Mouse (Mus musculus) left cerebral cortex, adult 9 months (tissue): ENCODE measurements at regions not wholly inside any gene's neighbourhood (a gene's known extent, or its start where the extent isn't known, plus 50 kb on each side); places are given as distances from the start of the nearest gene placed in this dataset.

Experiments
- DNase-seq, 2 experiments: peaks; one replicate each; pipeline ENCODE4 v3.0.0; 2022; ENCODE audit warnings: low spot score in 2 of 2

DNA sequence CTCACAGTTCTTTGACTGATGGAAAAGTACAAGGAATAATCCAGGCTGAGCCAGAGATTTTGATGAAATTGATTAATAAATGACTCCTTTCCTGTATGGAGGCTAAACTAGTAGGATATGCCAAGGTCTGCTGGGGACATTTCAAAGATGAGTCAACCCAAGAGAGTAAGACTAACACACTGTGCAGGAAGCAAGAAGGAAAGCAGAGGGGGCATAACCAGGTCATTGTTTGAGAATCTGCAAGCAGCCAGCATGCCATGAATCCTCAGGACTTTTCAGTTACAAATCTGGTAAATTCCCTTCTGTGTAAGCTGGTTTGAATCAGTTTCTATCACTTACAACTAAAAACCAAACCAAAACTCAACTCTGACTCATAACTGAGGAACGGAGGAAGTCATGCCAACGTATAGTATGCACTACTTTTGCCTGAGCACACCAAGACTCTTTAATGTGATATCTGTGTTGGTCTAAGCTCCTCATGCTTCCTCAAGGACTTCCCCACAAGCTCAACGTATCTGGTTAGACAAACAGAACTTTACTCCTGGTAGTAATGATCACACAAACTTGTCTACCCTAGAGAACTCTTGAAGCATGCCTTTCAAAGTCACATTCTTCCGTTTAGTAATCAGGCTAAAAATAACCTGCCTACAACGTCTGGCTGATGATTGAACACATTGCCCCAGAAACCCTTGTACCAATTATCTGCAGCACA, 314.0 kb upstream of the Adamts9 start:
- DNase-seq, result no peak

DNA sequence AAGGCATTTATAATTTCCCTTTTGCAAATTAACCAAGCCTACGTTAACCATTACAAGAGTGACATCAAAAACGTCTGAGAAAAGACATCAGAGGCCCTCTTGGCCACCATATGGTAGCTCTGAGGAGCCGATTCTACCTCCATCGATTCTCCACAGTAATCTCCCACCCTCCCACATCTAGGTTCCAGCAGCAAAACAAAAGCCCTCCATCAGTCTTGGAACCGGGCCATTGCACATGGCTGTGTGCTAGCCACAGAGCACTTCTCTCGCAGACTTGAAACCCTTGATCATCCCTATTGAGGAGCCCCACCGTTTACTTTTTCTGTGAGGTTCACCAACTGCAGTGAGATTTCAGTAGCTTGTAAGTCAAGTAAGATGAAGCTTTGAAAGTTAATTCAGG, 310.5 kb upstream of the Adamts9 start:
- DNase-seq, result no peak

DNA sequence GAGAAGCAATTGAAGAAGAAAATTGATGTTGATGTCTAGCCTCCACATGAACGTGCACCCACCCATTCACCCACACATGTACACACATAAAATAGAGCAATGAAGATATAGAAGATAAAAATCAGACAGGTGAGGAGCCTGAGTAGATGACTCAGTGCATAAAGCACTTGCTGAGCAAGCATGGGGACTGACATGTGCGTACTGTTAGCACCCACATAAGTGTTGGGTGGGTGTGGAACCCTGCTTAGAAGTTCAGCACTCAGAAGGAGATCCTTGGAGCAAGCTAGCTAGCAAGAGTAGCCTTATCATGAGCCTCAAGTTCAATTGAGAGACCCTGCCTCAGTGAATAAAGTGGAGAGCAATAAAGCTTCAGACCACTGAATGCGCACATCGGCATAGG, 305.7 kb upstream of the Adamts9 start:
- peak in 1 of 2 experiments; percentile 9 for DNase-seq

DNA sequence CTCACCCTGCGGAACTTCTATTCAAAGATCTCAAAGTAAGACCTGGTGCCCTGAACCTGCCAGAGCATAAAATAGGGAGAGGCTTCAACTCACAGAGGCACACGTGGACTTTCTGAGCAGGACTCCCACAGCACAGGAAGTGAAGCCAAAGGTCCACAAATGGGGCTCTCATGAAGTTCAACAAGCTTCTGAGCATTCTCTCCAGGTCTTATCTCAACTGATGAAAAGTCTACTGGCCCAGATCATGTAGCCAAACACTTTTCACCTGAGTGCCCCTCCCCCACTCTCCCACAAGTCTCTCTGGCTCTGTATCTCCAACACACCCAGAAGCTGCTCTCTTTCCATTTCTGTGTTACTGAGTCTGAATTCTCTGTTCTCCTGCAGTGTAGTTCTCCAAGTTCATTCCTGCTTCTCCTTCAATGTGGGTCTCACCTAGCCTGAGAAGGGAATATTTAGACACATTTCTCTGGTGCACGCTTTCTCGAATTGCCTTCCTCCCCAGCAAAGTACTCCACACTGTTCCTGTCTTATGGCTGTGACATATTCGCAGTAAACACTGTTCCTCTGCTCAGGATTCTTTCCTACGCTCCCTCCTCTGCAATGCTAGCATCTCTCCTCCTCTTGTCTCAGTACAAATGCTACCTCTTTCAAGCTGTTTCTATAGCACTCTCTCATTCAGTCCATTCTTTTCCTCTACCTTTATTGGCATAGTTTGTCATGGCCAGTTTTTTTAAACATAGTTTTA, 303.4 kb upstream of the Adamts9 start:
- DNase-seq, result peak in 1 of 2 experiments; percentile 11

DNA sequence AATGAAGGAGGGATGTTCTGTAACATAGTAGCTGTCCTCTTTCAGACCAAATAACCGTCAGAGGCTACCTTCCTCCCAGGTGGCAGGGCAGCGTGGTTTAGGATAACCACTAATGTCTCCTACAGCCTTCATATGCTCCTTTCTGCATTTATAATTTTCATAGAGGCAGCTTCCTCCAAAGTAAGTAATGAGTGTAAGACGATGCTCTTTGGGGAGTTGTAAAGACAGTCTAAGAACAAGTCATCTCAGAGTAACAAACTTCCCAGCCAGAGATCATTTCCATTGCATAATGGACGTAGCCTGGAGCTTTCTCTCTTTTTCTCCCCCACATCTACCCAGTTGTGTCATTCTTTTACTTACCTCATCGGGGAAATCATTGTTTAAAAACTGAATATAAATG, 292.3 kb upstream of the Adamts9 start:
- DNase-seq, result no peak

DNA sequence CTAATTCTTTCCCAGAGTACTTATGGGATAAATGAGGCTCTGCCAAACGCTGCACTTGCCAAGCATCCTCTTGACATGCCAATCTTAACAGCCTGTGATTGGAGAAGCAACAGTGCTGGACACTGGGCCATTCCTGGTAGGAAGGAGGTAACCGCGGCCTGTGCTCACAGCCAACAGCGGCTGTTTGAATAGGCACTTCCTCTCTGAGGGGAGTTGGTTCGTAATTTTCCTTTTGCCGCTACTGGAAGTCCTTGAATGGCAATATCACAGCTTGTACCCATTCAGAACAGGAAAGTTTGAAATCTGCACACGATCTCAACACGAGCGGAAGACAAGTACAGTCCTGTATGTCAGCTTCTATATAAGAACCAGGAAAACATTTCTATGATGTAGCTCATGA, 289.3 kb upstream of the Adamts9 start:
- no peak for DNase-seq

DNA sequence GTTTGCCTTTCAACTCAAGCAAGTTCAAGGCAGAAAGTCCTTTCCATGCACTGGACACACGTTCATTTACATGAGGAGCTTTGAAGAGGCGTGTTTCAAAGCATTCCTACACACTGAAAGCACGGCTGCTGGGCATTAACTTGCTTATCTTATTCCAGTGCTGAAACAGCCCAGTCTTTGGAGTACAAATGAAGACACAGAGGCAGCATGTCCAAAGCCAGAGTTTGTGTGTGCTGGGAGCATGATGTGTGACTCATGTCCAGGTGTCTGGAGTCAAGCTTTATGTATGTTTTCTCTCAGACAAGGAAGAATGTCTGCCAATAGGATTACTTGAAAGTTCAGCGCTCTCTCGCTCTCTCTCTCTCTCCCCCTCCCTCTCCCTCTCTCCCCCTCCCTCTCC, 287.2 kb upstream of the Adamts9 start:
- DNase-seq, result no peak

DNA sequence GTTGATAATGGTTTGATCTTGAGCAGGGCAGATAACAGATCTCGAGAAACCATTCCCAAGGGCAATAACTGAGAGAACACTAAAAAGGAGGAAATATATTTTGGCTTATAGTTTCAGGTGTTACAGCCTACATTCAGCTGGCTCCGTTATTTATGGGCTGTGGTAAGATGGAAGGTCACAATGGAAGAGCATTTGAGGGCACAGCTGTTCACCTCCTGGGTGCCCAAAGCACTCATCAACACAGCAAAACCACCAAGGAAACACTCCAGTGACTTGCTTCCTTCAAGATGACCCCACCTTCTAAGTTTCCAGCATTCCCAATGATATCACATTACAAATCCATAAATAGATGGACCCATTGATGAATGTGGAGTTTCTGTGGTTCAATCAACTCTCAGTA, 286.0 kb upstream of the Adamts9 start:
- DNase-seq, result no peak

DNA sequence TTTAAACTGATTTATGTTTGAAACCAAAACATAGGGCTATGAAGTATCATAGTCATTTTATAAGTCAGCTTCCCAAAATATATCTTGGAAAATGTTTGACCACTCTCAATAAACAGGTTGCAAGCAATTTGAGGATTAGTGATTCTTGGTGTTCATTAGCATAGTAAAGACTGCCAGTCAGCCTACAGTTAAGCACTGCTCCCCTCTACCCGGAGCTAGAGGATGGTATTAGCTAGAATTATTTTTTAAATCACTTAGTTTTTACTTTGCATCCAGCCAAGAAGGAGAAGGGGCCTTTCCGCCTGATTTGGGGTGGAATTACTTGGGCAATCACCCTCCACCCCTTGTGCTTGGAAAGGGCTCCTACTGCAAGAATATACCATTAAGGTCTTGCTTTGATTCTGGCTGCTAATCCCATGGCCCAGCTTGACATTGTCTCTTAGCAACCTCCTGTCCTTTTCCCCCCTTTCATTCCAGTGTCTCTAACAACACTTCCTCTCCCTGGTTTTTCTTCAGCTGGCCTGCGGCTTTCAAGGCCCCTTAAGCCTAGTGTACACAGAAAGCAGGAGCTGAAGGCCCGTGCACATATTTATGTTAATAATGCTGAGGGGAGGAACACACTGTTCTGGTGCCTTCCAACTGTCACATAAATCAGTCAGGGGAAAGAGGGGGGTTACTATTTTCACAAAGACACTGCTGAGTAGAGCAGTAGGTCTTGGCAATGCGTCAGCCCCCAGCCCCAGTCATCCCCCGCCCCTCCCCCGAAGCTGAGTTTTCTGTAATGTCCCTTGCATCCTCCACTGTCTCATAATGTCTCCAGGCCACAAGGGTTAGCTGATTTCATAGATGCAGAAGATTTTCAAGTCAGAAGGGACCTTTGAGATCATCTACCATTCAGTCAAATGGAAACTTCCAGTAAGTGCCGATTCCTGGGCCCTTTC, 280.6 kb upstream of the Adamts9 start:
- DNase-seq, result no peak

DNA sequence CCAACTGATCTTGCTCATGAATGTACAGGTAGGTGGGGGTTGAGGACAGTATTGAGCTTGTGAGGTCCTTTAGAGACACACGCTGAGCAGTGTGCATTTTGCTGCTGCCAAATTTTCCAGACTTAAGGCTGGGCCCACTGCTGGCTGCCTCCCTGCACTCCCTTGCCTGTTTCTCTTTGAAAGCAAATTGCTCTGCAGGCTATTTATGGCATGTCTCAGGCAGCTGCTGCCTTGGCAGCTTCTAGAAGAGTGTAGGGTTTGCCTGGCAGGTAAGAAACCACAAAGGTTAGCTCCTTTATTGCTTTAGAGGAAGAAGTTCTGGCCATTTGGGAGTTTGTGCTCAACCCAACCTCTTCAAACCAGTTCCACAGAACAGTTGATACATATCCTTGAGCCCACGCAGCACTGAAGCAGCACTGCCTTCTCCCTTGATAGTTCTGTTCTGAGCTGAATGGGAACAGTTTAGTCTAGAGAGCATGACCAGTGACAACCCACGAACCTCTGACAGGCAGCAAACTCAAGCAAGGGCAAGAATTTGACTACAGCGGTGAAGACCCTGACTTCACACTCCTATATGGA, 274.8 kb upstream of the Adamts9 start:
- DNase-seq, result peak; percentile 11 to 34

DNA sequence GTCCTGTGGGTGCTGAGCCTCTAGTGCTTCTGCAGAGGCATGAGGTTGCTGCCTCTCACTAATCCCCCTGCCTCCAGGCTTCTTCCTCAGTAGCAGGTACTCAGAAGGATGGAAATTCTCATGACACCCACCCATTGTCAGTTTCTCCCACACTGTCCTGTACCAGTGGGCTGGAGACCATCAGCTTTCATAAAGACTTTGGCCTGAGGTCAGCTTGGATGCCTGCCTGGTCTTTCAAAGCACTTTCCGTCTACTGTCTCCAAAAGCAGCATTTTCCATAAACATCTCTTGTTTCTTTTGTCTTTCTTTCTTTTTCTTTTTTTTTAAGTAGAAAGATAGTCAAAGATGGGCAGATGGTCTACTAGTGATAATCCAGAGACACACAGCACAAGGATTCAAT, 257.6 kb upstream of the Adamts9 start:
- no peak for DNase-seq

DNA sequence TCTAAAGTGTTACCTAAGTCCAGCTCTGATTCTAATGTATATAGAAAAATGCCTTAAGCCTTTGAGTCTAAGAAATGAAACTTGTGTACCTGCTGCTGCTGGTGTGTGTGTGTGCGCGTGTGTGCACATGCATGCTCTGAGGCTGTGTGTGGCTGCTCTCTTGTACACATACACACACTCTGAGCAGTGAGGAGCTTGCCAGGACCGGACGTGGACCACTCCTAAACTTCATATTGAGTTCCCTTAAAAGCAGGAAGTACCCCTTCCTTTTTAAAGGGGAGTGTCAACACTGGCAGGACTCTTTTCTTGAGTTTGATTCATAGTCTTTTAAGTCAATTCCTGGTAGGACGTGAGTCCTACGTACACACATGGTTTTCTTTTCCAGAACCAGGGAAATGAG, 251.4 kb upstream of the Adamts9 start:
- no peak for DNase-seq

DNA sequence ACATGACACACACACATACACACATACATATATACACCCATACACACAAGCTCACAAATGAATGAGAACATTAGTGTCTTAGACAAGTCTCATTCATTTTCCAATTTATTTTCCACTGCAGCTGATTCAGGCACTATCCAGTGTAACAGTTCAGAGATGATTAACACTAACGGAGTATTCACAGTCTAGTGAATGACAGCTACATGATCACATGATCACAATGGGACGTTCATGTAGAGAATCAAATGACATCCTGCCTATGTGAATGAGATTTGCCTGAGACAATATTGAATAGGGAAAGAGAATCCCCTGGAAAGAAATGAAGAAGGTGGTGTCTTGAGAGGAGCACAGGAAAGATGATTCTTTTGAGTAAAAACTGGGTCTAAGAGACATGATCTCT, 249.7 kb upstream of the Adamts9 start:
- DNase-seq, result no peak

DNA sequence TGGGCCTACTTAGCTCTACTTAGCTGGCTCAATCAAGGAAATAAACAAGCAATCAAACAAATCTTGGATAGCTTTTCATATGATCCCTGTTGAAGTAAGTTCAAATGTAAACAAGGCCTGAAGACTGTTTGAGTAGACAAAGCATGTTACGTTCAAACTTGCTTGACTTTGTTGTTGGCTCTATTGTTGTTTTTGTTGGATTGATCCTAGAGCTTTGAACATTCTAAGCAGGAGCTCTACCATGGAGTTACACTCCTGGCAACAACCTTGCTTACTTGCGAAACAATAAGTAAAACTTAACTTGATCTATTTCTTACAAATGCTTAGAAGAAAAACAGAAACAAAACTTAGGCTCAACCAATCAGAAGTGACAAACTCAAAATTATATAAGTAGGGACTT, 247.7 kb upstream of the Adamts9 start:
- no peak for DNase-seq

DNA sequence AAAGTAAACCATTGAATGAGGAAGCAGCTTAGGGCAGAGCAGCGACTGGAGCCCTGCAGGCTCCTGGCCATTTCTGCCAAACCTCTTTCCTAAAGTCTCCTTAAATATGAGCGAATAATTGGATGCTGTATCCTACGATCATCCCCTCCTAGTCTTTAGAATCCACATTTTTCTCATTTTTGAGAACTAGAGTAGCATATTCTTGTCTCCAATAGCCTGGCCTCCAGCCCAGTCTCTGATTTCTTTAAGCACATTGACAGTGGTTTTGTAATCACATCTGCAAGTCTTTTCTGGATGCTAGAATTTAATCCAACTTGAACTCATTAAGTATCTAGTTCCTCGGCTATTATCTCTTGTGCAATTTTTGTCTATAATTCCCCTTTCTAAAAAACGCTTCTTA, 225.2 kb upstream of the Adamts9 start:
- DNase-seq, result no peak

DNA sequence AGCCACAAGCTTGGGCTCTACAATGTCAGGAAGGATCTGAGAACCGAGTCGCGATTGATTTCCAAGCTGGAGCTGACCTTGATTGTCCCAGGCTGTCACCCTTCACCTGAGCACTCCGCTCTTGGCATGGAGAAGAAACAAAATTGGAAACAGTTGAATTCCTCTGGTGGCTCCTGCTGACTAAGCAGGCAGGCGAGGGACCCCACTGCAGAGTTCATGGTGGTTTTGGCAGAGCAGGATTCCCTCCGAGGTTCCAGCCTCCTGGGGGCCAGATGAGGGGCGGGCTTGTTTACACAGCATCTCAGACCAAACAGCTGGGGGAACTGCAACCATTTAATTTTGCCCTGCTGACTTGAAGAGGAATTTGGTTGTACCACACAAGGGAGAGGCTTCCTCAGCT, 224.0 kb upstream of the Adamts9 start:
- DNase-seq, result no peak

DNA sequence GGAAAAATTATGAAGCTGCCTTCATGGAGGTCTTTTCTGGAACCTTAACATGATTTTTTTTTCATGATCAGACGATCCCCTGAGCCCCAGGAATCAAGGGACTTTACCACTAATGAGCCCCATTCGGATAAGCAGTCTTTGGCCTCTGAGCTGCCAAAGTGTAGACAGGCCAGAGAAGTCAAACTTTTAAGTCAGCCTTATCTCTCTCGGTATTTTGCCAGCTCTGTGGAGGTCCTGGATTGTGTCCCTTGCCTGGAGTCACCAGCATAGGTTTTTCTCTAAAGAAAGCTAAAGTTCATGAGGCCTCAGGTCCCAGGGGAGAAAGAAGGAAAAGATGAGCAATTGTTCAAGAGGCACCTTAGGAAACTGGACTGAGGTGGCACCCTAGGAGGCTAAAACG, 222.7 kb upstream of the Adamts9 start:
- DNase-seq, result no peak

DNA sequence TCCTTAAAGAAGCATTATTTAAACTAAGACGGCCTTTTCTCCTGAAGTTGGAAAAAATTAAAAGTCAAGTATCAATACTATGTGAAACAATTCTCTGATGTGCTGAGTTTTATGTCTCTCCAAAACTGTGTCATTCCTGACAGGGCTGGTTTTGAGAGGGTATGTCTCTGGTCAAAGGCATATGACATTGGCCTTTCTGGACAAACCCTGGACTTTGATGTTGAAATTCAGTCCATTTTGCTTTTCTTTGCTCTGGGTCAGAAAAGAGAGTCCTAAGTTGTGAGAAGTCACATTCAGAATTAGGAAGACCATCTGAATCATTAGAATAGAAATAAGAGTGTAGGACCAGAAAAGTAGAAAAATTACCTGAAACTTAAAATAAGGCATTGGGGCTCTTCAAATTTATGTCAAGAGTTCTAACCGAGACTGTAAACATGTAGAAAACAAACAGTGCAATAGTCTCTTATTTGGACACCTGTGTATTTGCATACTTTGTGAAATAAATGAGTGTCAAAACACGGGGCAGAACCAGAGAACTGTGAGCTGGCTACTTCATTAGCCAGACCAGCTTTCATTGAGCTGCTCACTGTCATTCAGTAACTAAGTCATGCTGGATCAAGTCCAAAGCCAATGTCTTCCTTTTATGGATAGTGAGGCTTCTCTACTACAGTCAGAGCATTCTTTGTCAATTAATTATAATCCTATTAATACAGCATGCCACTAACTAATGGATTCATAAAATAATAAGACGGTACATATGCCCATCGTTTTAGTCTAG, 209.3 kb upstream of the Adamts9 start:
- no peak for DNase-seq

DNA sequence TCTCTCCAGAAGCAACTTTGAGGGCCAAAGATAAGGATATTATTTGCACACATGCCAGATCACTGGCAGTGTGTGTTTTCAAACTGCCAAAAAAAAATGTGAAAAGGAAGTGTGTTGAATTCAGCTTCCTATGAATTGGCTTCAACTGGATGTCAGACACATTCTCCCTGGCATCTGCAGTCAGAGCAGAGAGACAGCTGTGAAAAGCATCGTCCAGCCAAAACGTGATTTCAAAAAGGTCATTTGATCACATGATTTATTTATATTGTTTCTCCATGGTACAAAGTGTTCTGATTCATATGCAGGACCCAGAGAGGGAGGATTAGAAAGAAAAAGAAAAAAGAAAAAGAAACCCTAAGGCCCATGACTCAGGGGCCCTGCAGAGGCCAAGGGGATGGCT, 207.2 kb upstream of the Adamts9 start:
- DNase-seq, result no peak

DNA sequence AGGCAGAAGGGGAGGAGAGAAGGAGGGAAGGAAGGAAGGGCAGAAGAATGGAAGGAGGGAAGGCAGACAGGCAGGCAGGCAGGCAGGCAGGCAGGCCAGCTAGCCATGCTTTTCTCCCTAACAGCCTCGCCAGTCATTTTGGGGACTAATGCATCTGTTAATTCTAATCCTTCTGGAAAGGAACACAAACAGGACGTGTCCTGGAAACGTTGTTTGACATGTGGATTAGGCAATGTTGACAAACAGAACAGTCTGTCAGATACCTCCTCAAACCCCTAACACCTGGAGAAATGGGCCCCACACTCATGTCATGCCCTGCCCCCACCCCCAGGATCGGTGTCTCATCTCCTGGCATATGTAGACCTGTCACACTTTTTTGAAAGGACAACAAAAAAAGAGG, 206.7 kb upstream of the Adamts9 start:
- no peak for DNase-seq

DNA sequence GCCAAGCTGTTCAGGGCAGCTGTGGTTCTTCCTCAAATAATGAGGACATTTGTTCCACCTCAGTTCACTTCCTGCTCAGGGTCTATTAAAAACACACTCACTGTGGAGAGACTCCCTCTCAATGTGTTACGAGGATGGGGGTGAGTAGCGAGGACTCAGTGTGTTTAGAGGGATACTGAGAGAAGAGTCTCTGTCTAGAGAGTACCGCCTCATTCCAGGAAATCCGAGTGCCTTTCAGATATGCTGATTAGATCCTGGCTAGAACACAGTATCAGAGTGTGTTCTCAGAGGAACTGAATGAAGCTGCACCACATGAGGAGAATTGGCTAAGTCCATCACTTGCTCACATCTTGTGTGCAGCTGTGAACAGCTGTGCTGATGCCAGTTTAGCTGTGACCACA, 197.0 kb upstream of the Adamts9 start:
- DNase-seq, result peak in 1 of 2 experiments; percentile 12
